Mouse (Mus musculus): ENCODE measurements around the gene Snrnp25.
"Not testable (repeated sequence)": the region's sequence is repeated elsewhere in the genome, so short reads cannot be mapped to it uniquely, and the experiment has no call there.

Snrnp25 gene

GRCm38 (mm10) chr11:32194626-32195025 is 10.6 kb upstream of the Snrnp25 start:
- DNase-seq (ENCODE audit: low spot score in 2 of 2) = no peak

GRCm38 (mm10) chr11:32195867-32196540 is 9.2 kb upstream of the Snrnp25 start:
- DNase-seq (ENCODE audit: low spot score in 2 of 2) = no peak

- no peak for DNase-seq (ENCODE audit: low spot score in 2 of 2)
Observed at GRCm38 (mm10) chr11:32196727-32197126, 8.5 kb upstream of the Snrnp25 start.

GRCm38 (mm10) chr11:32197766-32198165 is 7.4 kb upstream of the Snrnp25 start:
- no peak for DNase-seq (ENCODE audit: low spot score in 2 of 2)

GRCm38 (mm10) chr11:32198256-32198955 is 6.8 kb upstream of the Snrnp25 start:
- no peak for DNase-seq (ENCODE audit: low spot score in 2 of 2)

- no peak for DNase-seq (ENCODE audit: low spot score in 2 of 2)
Observed at GRCm38 (mm10) chr11:32199230-32199629, 6.0 kb upstream of the Snrnp25 start.

- no peak for DNase-seq (ENCODE audit: low spot score in 2 of 2)
Observed at GRCm38 (mm10) chr11:32200075-32200601, 5.1 kb upstream of the Snrnp25 start, which contains the start of gene Il9r. Gene Il9r (minus strand): TSS chr11:32200279.

- DNase-seq (ENCODE audit: low spot score in 2 of 2) = not testable (repeated sequence)
Observed at GRCm38 (mm10) chr11:32200992-32201391, 4.2 kb upstream of the Snrnp25 start.

- no peak for DNase-seq (ENCODE audit: low spot score in 2 of 2)
Observed at GRCm38 (mm10) chr11:32201922-32202685, 3.1 kb upstream of the Snrnp25 start.

GRCm38 (mm10) chr11:32210623-32211022 is 5.4 kb downstream of the Snrnp25 start:
- no peak for DNase-seq (ENCODE audit: low spot score in 2 of 2)

GRCm38 (mm10) chr11:32215372-32216162 is 10.4 kb downstream of the Snrnp25 start:
- DNase-seq (ENCODE audit: low spot score in 2 of 2) = no peak

GRCm38 (mm10) chr11:32216851-32217250 is 11.6 kb downstream of the Snrnp25 start:
- peak in 1 of 2 experiments; percentile 62 for DNase-seq (ENCODE audit: low spot score in 2 of 2)

- DNase-seq (ENCODE audit: low spot score in 2 of 2) = no peak
Observed at GRCm38 (mm10) chr11:32218501-32219050, 13.4 kb downstream of the Snrnp25 start.

- DNase-seq (ENCODE audit: low spot score in 2 of 2) = no peak
Observed at GRCm38 (mm10) chr11:32219287-32219686, 14.1 kb downstream of the Snrnp25 start.

GRCm38 (mm10) chr11:32220607-32221224 is 15.5 kb downstream of the Snrnp25 start:
- no peak for DNase-seq (ENCODE audit: low spot score in 2 of 2)

- peak; percentile 83 to 84 for DNase-seq (ENCODE audit: low spot score in 2 of 2)
Observed at GRCm38 (mm10) chr11:32221225-32221950, 16.2 kb downstream of the Snrnp25 start.

GRCm38 (mm10) chr11:32221951-32222409 is 16.8 kb downstream of the Snrnp25 start, which contains the start of gene Rhbdf1:
Gene Rhbdf1 (minus strand): TSS chr11:32222300.
- DNase-seq (ENCODE audit: low spot score in 2 of 2) = peak; percentile 64 to 70

- DNase-seq (ENCODE audit: low spot score in 2 of 2) = no peak
Observed at GRCm38 (mm10) chr11:32222570-32223194, 17.5 kb downstream of the Snrnp25 start.

- no peak for DNase-seq (ENCODE audit: low spot score in 2 of 2)
Observed at GRCm38 (mm10) chr11:32223297-32223967, 18.2 kb downstream of the Snrnp25 start.
